Mouse (Mus musculus) embryonic facial prominence, embryonic 11.5 days (tissue): ENCODE measurements around the gene Ablim2. TPM values are rescaled to one million over a fixed set of nuclear protein-coding genes. Genes with fewer than 3 reads are reported as not detected.

ENCODE experiments used
- ATAC-seq: fragments of 200-750 bp; cut with Nextera tagmentation; replicated peaks from 2 replicates; pipeline ENCODE4 v1.8.0; 2017; ENCODE audit warnings: low read depth; ENCODE audit not compliant: insufficient number of reproducible peaks, low FRiP score, low TSS enrichment
- DNase-seq: peaks from one replicate; pipeline ENCODE4 v3.0.0-alpha.2; 2015; ENCODE audit warnings: low spot score
- H3K27ac ChIP-seq: fragments of 300-500 bp; sonication (generic); replicated peaks from 2 replicates; pipeline ENCODE4 v1.5.1; 2014; ENCODE audit warnings: mild to moderate bottlenecking, low read depth, low read length, control low read depth
- H3K27me3 ChIP-seq: fragments of 300-500 bp; sonication (generic); 2 replicates; pipeline ENCODE4 v1.6.1; 2014; ENCODE audit warnings: mild to moderate bottlenecking, low read length, moderate library complexity, mixed read lengths; ENCODE audit not compliant: control insufficient read depth, insufficient read depth
- H3K36me3 ChIP-seq: fragments of 300-500 bp; sonication (generic); replicated peaks from 2 replicates; pipeline ENCODE4 v1.6.1; 2014; ENCODE audit warnings: low read depth, mild to moderate bottlenecking, low read length, moderate library complexity, mixed read lengths; ENCODE audit not compliant: control insufficient read depth, insufficient read depth
- H3K4me1 ChIP-seq: fragments of 300-500 bp; sonication (generic); 2 replicates; pipeline ENCODE4 v1.6.1; 2014; ENCODE audit warnings: low read length, mixed read lengths; ENCODE audit not compliant: control insufficient read depth, insufficient read depth
- H3K4me2 ChIP-seq: fragments of 300-500 bp; sonication (generic); 2 replicates; pipeline ENCODE4 v1.6.1; 2014; ENCODE audit warnings: low read depth, mild to moderate bottlenecking, control low read depth, low read length, moderate library complexity
- H3K4me3 ChIP-seq: fragments of 300-500 bp; sonication (generic); 2 replicates; pipeline ENCODE4 v1.5.1; 2014; ENCODE audit warnings: low read depth, low read length, control low read depth
- H3K9ac ChIP-seq: fragments of 300-500 bp; sonication (generic); replicated peaks from 2 replicates; pipeline ENCODE4 v1.6.1; 2014; ENCODE audit warnings: mild to moderate bottlenecking, control low read depth, low read length
- H3K9me3 ChIP-seq: fragments of 300-500 bp; sonication (generic); replicated peaks from 2 replicates; pipeline ENCODE4 v1.6.1; 2016; ENCODE audit warnings: mild to moderate bottlenecking, low read length, inconsistent platforms, mixed read lengths; ENCODE audit not compliant: control insufficient read depth
- WGBS: fragments of 180-500 bp; shearing (Covaris S2); extraction: QIAGEN DNeasy Blood & Tissue Kit; methylation state at CpG from one replicate; pipeline ENCODE4 v1.1.7; 2014; 5-methylcytosine and 5-hydroxymethylcytosine counted together
- polyA plus RNA-seq: library from polyadenylated mRNA; unstranded; fragments of >200 nt; fragmentation: Nextera tagmentation; extraction: Ambion mirVana; gene quantifications from 2 replicates; pipeline ENCODE4 v1.2.1, GENCODE M21; 2014

Gene Ablim2
- polyA plus RNA-seq, 1 experiment from 2014 or later: 0.55 TPM

- H3K4me1 ChIP-seq: no peaks in the 10 kb centered on the region
- no peak overlapping the region for H3K4me2 ChIP-seq
- DNase-seq (no peak), ATAC-seq (no peak)
- no peak overlapping the region for H3K9ac ChIP-seq
- H3K36me3 ChIP-seq: no peaks in the 10 kb centered on the region
- 60% methylated on average over 3 of the region's 3 CpGs for WGBS
- no peak overlapping the region for H3K27ac ChIP-seq
- no peak overlapping the region for H3K4me3 ChIP-seq
- no peaks in the 10 kb centered on the region for H3K27me3 ChIP-seq
- no peaks in the 10 kb centered on the region for H3K9me3 ChIP-seq
Measured at GRCm38 (mm10) chr5:35781116-35781515, 23.4 kb downstream of the Ablim2 start.

DNA sequence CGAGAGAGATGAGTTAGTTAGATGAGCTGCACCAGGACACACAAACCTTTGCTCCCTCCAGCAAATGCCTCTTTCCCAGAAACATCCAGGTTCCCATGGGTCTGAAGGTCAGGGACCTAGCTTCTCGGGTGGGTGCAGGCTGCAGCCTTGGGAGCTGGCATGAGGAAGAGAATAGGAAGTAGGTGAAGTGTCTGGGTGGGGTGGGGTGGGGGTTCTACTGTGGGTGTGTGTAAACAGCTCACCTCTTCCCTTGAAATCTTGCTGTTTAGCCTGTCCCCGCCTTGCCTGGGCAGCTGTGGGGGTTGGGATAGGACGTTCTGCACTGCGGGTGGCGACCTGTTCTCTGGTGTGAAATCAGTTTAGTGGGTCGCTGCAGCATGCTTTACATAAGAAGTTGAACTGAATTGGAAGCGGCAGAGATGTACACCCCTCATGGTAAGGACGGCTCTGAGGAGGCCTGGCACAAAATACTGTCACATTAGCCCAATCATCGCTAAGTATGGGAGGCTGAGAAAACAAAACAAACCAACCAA, 25.0 kb downstream of the Ablim2 start:
- Histone ChIP-seq H3K27ac (no peak overlapping the region), H3K27me3 (no peaks in the 10 kb centered on the region), H3K36me3 (no peaks in the 10 kb centered on the region), H3K4me3 (no peak overlapping the region), H3K9ac (no peak overlapping the region), H3K4me2 (no peak overlapping the region), H3K4me1 (no peaks in the 10 kb centered on the region), H3K9me3 (no peaks in the 10 kb centered on the region)
- WGBS: 65% methylated on average over 10 of the region's 10 CpGs
- ATAC-seq: no peak
- no peak for DNase-seq

GRCm38 (mm10) chr5:35785853-35786252, 28.2 kb downstream of the Ablim2 start:
- H3K4me3 ChIP-seq: no peak overlapping the region
- WGBS: 73% methylated on average over 7 of the region's 7 CpGs

DNA sequence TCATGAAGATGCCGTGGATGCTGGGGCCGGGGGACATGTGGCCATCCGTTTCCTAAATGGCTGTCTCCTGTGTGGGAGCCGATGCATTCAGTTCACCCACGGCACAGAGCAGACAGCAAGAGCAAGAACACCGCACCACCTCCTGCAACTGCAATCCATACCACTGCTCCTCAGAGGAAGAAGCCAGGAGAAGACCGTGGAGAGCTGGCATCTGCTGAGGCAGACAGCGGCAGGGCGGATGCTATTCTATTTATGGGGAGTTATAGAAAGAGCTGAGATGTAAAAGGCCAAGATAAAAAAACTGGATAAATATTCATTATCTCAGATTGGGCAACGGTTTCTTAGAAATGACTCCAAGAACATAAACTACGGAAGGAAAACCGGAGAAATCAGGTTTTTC, 30.2 kb downstream of the Ablim2 start:
- no peaks in the 10 kb centered on the region for H3K9me3 ChIP-seq
- WGBS: 87% methylated on average over 12 of the region's 12 CpGs
- no peak overlapping the region for H3K9ac ChIP-seq
- H3K27me3 ChIP-seq: no peaks in the 10 kb centered on the region
- H3K4me2 ChIP-seq: no peak overlapping the region
- H3K36me3 ChIP-seq: no peaks in the 10 kb centered on the region
- no peak for DNase-seq
- H3K4me3 ChIP-seq: no peak overlapping the region
- no peak for ATAC-seq
- H3K4me1 ChIP-seq: no peaks in the 10 kb centered on the region
- no peak overlapping the region for H3K27ac ChIP-seq

More at GRCm38 (mm10) chr5:35785853-35786252, 28.2 kb downstream of the Ablim2 start:
- ATAC-seq: no peak
- Histone ChIP-seq H3K9ac (no peak overlapping the region), H3K4me1 (no peaks in the 10 kb centered on the region), H3K27me3 (no peaks in the 10 kb centered on the region), H3K9me3 (no peaks in the 10 kb centered on the region), H3K4me2 (no peak overlapping the region), H3K27ac (no peak overlapping the region), H3K36me3 (no peaks in the 10 kb centered on the region)
- DNase-seq: no peak

- Histone ChIP-seq H3K9ac (no peak overlapping the region), H3K36me3 (no peaks in the 10 kb centered on the region), H3K4me1 (no peaks in the 10 kb centered on the region), H3K27ac (no peak overlapping the region), H3K4me2 (no peak overlapping the region), H3K9me3 (no peaks in the 10 kb centered on the region), H3K4me3 (no peak overlapping the region), H3K27me3 (no peaks in the 10 kb centered on the region)
- WGBS: 70% methylated on average over 6 of the region's 6 CpGs
- ATAC-seq (no peak), DNase-seq (no peak)
Measured at GRCm38 (mm10) chr5:35788719-35789118, 31.0 kb downstream of the Ablim2 start.

DNA sequence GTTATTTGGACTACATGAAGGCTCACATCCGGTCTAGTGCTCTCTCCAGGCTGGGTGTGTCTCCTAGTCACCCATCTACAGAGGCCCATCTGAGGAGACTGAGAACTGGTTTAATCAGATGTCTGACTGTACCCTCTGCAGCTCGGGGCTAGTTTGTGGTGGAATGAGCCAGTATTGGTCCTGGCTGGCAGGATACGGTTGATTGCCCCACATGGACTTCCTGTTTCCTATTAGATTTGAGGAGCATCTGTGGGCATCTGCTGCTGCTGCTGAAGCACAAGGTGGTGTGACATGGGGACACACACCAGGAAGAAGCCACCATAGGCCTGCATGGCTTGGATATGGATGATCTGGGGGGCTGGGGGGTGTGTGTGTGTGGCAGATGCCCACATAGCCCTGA, 32.0 kb downstream of the Ablim2 start:
- DNase-seq (no peak), ATAC-seq (no peak)
- WGBS: 76% methylated on average over 3 of the region's 3 CpGs
- Histone ChIP-seq H3K27ac (no peak overlapping the region), H3K9ac (no peak overlapping the region), H3K4me1 (no peaks in the 10 kb centered on the region), H3K4me3 (no peak overlapping the region), H3K36me3 (no peaks in the 10 kb centered on the region), H3K27me3 (no peaks in the 10 kb centered on the region), H3K9me3 (no peaks in the 10 kb centered on the region), H3K4me2 (no peak overlapping the region)

GRCm38 (mm10) chr5:35790387-35791065, 32.8 kb downstream of the Ablim2 start:
- no peak for DNase-seq
- H3K4me3 ChIP-seq: no peak overlapping the region
- no peak for ATAC-seq
- no peak overlapping the region for H3K4me2 ChIP-seq
- H3K27me3 ChIP-seq: no peaks in the 10 kb centered on the region
- H3K9ac ChIP-seq: no peak overlapping the region
- H3K4me1 ChIP-seq: no peaks in the 10 kb centered on the region
- H3K27ac ChIP-seq: no peak overlapping the region
- no peaks in the 10 kb centered on the region for H3K36me3 ChIP-seq
- no peaks in the 10 kb centered on the region for H3K9me3 ChIP-seq
- WGBS: 52% methylated on average over 9 of the region's 10 CpGs

- WGBS: 76% methylated on average over 4 of the region's 4 CpGs
- DNase-seq (no peak), ATAC-seq (no peak)
- Histone ChIP-seq H3K4me3 (no peak overlapping the region), H3K9ac (no peak overlapping the region), H3K4me1 (no peaks in the 10 kb centered on the region), H3K27ac (no peak overlapping the region), H3K4me2 (no peak overlapping the region), H3K36me3 (no peaks in the 10 kb centered on the region), H3K27me3 (no peaks in the 10 kb centered on the region), H3K9me3 (no peaks in the 10 kb centered on the region)
Measured at GRCm38 (mm10) chr5:35793971-35794370, 36.3 kb downstream of the Ablim2 start.
